Mouse (Mus musculus) kidney, postnatal 10 days (tissue): ENCODE measurements at regions not wholly inside any gene's neighbourhood (a gene's known extent, or its start where the extent isn't known, plus 50 kb on each side); places are given as distances from the start of the nearest gene placed in this dataset.

Source experiments
- DNase-seq: peaks from one replicate; pipeline ENCODE4 v3.0.0; 2021; ENCODE audit warnings: mixed read lengths

GRCm38 (mm10) chr12:12147088-12147687, 114.8 kb upstream of the Fam49a start:
- DNase-seq, result no peak

- no peak for DNase-seq
Measured at GRCm38 (mm10) chr12:12147847-12148246, 114.1 kb upstream of the Fam49a start.

- DNase-seq, result no peak
Measured at GRCm38 (mm10) chr12:12148659-12149399, 113.1 kb upstream of the Fam49a start.

GRCm38 (mm10) chr12:12164411-12164810, 97.5 kb upstream of the Fam49a start:
- no peak for DNase-seq

GRCm38 (mm10) chr12:12170581-12170980, 91.4 kb upstream of the Fam49a start:
- DNase-seq, result peak; percentile 19

GRCm38 (mm10) chr12:12172087-12172823, 89.7 kb upstream of the Fam49a start:
- DNase-seq, result no peak

GRCm38 (mm10) chr12:12176331-12177263, 85.3 kb upstream of the Fam49a start:
- peak; percentile 85 for DNase-seq

- no peak for DNase-seq
Measured at GRCm38 (mm10) chr12:12177264-12178043, 84.5 kb upstream of the Fam49a start.

- DNase-seq, result no peak
Measured at GRCm38 (mm10) chr12:12178391-12178790, 83.5 kb upstream of the Fam49a start.

- DNase-seq, result no peak
Measured at GRCm38 (mm10) chr12:12179292-12179865, 82.6 kb upstream of the Fam49a start.

- DNase-seq, result no peak
Measured at GRCm38 (mm10) chr12:12180986-12181385, 81.0 kb upstream of the Fam49a start.

GRCm38 (mm10) chr12:12181686-12182085, 80.3 kb upstream of the Fam49a start:
- no peak for DNase-seq

- DNase-seq, result no peak
Measured at GRCm38 (mm10) chr12:12186353-12186752, 75.6 kb upstream of the Fam49a start.

- no peak for DNase-seq
Measured at GRCm38 (mm10) chr12:12195066-12195465, 66.9 kb upstream of the Fam49a start.

GRCm38 (mm10) chr12:12196627-12197026, 65.3 kb upstream of the Fam49a start:
- no peak for DNase-seq

- DNase-seq, result peak; percentile 15
Measured at GRCm38 (mm10) chr12:12208216-12208615, 53.7 kb upstream of the Fam49a start.
